Mouse (Mus musculus) adipocyte (in vitro differentiated cells): ENCODE data around the gene Parva.

Source experiments
- DNase-seq: peaks from one replicate; pipeline ENCODE4 v3.0.0-alpha.2; 2016; ENCODE audit warnings: low spot score

Gene Parva

DNA sequence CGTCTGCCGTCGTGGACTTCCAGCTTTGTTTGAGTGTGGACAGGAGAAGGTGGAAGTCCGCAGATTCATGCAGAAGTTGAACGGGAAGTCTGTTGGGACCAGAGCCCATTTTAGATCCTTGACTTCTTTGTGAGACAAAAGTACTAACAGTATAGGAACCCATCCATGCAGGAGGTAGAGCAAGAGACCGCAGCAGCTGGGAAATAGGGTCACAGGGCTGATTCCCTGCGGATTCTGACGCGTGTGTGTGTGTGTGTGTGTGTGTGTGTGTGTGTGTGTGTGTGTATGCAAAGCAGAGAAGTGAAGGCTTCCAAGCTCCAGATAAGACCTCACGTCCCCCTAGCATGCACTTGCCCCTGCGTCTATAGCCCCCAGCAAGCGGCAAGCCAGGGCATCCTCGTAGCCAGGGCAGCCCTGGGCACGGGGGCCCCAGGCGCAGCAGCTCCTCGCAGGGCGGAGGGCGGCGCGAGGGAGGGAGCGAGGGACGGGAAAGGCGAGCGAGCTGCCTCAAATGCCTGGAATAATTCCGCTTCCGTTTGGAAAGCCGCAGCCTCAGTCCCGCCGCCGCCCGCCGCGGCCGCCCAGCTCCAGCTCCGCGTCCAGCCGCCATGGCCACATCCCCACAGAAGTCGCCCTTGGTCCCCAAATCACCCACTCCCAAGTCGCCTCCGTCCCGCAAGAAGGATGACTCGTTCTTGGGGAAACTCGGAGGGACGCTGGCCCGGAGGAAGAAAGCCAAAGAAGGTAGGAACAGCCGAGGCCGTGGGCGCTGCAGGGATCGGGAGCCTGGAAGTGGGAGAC, at the start of gene Parva:
Gene Parva (plus strand): TSS at position 149 of the 801 bp plus-strand sequence.
- peak; percentile 71 for DNase-seq

DNA sequence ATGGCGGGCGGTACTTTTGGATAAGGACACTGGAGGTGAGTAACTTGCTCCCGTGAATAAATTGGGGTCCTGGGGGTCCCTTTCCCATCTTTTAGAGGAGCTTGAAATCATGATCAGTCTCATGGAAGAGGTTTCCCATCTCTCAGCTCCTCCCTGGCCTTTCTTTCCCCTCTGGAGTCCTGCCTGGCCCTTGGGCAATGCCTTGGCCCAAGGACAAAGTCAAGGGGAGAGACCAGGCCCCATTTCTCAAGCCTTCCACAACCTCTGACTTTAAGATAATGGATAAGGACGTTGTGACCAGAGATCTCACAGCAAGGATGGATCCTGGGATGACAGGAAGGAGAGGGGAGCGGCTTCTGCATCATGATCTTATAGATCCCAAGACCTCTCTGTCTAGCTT, 49.2 kb upstream of the Parva start:
- DNase-seq = peak; percentile 49

DNA sequence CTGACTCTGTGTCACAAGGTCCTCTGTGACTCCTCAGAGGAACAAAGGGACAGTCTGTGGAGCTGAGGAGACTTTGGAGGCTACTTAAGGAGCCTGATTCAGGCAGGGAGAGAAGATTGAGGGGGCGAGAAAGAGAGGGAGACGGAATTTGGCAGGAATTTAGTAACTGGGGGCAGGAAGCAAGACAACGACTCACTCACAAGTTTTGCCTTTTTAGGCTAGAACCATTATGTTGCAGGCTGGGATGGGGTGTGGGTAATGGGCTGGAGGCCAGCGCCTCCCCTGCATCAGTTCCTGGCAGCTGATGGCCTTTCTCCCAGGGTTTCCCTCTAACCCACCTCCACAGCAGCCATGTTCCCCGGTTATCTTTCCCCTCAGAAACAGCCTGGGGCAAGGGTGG, 48.8 kb upstream of the Parva start:
- DNase-seq = no peak

GRCm38 (mm10) chr7:112386521-112386920, 40.8 kb upstream of the Parva start:
- DNase-seq = peak; percentile 34

GRCm38 (mm10) chr7:112387876-112388275, 39.4 kb upstream of the Parva start:
- no peak for DNase-seq

DNA sequence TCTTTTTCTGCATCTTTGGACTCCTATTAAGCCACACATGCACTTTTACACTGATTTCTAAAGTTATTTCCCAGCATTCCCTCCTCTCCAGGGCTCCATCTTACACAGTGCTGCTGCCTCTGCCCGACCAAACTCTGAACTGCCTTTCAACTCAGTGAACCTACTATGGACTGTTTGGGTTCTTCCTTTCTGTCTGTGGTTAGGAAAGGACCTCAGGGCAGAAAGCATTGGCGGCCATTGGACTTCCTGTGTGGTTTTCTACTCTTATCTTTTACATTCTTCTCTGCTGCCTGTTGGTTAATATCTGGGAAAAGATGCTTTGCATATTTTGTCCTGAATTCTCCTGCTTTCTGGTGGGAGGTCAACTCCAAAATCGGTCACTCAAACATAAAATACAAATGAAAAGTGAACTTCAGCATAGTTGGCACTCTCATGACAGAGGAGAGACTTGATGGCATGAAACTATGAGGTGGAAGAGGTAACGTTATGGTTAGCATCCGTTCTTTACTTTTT, 38.9 kb upstream of the Parva start:
- no peak for DNase-seq

DNA sequence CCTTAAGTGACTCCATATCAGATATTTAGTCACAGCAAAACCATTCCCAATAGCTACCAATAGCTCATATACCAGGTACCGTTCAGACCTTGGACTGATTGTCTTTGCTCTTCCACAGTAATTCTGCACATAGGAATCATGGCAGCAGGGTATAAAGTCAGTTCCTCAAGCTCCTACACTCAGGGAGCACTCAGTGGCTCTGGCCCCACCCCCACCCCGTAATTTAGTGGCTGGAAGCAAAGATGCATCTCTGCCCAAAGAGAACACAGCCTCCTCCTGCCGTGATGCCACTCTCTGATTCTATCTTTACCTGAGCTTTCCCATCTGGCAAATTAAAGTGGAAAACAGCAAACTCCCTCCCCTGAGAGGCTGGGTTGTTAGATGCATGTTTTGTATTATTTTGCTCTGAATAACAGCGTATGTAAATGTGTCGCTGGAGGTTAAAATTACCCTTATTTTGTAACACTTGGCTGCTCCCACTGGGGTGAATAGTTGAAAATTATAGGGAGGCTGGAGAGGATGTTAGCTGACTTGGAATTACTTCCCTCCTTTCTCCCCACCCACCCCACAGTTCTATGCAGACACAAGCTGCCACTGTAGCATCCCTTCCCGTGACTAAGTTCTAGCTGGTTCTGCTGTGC, 37.6 kb upstream of the Parva start:
- DNase-seq = no peak

GRCm38 (mm10) chr7:112390252-112390936, 36.9 kb upstream of the Parva start:
- DNase-seq = no peak

GRCm38 (mm10) chr7:112390937-112391605, 36.2 kb upstream of the Parva start:
- no peak for DNase-seq

DNA sequence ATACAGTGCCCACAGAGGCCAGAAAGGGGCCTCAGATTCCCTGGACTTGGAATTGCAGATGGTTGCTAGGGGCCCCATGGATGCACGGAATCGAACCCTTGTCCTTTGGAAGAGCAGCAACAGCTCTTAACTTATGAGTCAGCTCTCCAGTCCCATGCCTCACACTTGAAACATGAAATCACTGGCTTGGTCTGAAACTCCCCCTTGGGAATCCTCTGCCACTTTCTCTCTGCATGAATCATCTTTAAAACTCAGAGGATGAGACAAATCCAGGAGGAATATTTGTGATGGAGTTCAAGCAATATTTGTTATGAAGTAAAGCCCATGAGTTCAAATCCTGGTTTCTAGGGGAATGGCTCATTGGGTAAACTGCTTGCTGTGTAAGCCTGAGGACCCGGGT, 29.5 kb upstream of the Parva start:
- DNase-seq = peak; percentile 24

GRCm38 (mm10) chr7:112399425-112400170, 27.7 kb upstream of the Parva start:
- DNase-seq = no peak

DNA sequence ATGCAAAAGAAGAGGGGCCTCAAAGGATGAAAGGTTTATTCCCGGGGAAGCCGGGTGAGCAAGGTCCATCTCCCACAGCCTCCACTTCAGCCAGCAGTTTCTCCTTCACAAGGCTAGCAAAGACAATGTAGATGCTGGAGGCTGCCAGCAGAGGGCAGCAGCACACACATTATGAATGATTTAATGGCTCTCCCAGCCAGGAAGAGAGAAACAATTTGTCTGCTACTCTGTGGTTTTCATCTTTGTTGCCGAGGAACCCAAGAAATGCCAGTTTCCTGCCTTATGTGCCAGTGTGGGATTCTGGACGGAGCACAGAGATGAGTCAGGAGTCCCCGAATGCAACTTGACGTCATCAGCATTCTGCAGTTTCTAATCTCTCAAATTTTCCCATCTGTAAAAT, 27.1 kb upstream of the Parva start:
- DNase-seq = peak; percentile 87

GRCm38 (mm10) chr7:112405061-112405460, 22.2 kb upstream of the Parva start:
- no peak for DNase-seq

DNA sequence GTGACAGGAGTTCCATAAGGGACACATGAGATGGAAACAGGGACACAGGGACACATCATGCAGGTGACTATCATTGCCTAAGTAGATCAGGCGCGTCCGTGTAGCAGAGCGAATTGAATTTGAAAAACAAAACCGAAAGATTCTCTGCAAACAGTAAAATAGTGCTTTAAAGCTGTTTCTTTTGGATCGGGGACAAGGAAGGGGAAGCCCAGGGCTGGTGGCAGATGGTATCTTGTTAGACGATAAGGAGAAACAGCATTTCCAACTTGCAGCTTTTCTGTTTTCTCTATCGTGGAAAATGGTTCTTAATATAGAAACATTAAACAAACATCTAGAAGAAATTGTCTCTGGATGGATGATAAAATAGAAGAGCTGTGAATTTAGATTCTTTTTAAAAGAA, 21.7 kb upstream of the Parva start:
- DNase-seq = no peak

DNA sequence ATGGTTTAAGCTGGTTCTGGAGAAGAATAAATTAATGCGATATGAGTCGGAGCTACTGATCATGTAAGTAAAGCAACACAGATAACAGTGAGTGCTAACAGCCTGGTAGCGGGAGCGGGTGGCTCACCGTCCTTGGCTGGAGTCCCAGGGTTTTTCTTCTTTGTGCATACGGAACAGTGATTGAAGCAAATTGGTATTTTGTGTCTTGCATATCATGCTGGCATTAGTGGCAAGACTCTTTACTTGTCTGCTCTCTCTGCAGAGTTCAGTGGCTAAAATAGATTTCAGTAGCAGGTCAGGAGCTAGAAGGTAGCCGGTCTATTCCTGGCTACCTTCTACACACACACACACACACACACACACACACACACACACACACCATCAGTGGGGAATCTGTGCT, 19.7 kb upstream of the Parva start:
- DNase-seq = peak; percentile 15

DNA sequence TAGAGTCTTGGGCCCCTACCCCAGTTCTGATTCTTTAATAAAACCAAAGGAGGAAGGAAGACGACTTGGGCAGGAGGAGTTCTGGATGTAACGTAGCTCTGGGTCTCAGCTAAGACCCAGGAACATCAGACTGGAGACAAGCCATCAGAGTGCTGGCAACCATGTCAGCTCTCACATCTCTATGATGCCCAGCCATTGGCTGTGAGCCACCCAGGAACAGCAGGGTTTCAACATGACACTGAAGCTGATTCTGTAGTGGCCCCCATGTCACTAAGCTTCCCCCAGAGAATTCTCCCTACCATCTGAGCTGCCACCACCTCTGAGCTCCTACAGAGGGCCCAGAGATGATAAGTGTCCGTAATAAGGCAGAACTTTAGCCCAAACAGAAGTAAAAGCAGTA, 17.3 kb upstream of the Parva start:
- DNase-seq = no peak

GRCm38 (mm10) chr7:112413286-112413685, 14.0 kb upstream of the Parva start:
- DNase-seq = no peak

- no peak for DNase-seq
Measured at GRCm38 (mm10) chr7:112416058-112416526, 11.2 kb upstream of the Parva start.

GRCm38 (mm10) chr7:112416730-112417513, 10.4 kb upstream of the Parva start:
- DNase-seq = no peak

DNA sequence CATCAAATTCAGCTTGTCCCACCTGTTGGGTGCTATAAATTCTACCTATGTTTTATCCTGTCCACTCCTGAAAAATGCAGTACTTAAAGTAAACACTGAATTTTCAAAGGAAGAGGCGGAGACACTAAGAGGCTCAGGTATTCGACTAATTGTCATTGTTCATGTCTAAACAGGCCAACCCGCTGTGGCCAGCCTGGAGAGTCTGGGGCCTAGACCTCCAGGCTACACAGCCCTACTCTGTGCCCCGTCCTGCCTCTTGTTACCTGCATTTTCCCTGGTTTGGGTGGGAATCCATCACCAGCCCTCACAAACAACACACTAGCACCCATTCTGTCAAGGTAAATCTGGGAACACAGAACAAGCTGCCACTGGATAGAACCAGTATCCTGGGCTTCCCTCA, 9.7 kb upstream of the Parva start:
- DNase-seq = no peak

GRCm38 (mm10) chr7:112423438-112423837, 3.9 kb upstream of the Parva start:
- DNase-seq = no peak
